Mouse (Mus musculus): ENCODE measurements around the gene Csf2rb. TPM values are rescaled to one million over a fixed set of nuclear protein-coding genes. Genes with fewer than 3 reads are reported as not detected.
"Not testable (repeated sequence)": the region's sequence is repeated elsewhere in the genome, so short reads cannot be mapped to it uniquely, and the experiment has no call there.

The Csf2rb gene
- polyA plus RNA-seq (2012; ENCODE audit: insufficient read depth, low replicate concordance), result 80.6 and 123 TPM in 2 replicates

DNA sequence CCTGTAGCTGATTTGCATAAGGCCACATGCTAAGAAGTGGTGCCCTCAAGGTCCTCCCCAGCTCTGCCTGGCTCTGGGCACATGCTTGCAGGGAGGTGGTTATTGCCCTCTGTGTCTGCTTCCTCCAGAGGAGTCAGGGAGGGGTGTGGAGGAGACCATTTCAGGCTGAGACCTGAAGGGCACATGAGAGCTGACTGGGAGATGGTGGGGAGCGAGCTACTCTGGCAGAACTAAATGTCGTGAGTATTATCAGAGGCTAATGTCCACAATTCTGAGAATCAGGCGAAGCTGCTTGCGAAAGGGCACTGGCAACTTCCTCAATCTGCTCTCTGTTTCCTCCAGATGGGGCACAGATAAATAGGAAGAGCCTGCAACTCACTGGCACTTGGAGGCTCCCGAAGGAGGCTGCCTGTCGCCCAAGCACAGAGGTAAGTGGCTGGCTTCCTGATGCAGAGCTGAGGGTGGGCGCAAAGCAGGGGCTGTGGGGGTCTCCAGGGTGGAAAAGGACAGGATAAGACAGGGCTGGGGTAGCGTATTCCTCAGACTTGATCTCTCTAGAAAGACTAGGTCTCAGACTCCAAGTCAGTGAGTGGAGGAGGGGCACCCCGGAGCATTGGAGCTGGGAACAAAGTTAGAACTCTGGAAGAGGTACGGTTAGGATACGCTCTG is at the start of gene Csf2rb:
Gene Csf2rb (plus strand): TSS at position 82 of the 669 bp plus-strand sequence.
- Histone ChIP-seq H3K27me3 (replicated peaks) (peaks cover 3% of the 10 kb centered on the region), H3K4me1 (peaks cover 77% of the 10 kb centered on the region), H3K4me3 (replicated peaks) (peak within 1 kb of the TSS; percentile 91), H3K36me3 (replicated peaks; ENCODE audit: low read length) (peaks cover 11% of the 10 kb centered on the region), H3K9me3 (no peaks in the 10 kb centered on the region)
- TF ChIP-seq FLI1 (IDR thresholded peaks at IDR 0.05; ENCODE audit: low read length) (no peak), GATA1 (IDR thresholded peaks at IDR 0.05; ENCODE audit: borderline replicate concordance, low read length) (no peak; the same call in 2 of the 3 replicates)

DNA sequence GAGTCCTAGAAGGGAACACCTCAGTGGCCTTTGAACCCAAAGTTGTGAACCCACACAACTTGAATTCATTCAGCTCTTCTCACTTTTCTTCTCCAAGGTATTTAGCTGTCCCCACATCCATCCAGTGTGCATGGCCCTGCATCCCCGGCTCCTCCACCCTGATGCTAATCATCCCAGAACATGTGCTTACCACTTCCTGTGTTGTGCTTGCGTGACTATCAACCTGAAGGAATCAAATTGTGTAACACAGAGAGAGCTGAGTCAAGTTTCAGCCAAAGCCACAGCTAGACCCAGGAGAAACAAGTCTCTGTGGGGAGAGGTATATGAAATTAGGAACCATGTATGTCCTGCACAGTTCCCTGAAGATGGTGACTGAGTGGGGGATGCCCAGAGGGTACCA is 47.2 kb upstream of the Csf2rb start:
- H3K4me3 ChIP-seq (replicated peaks), result no peak overlapping the region
- no peaks in the 10 kb centered on the region for H3K36me3 ChIP-seq (replicated peaks; ENCODE audit: low read length)
- H3K4me1 ChIP-seq, result peaks cover 46% of the 10 kb centered on the region
- peaks cover 42% of the 10 kb centered on the region for H3K27me3 ChIP-seq (replicated peaks)
- TF ChIP-seq FLI1 (IDR thresholded peaks at IDR 0.05; ENCODE audit: low read length) (no peak), GATA1 (IDR thresholded peaks at IDR 0.05; ENCODE audit: borderline replicate concordance, low read length) (no peak)
- no peaks in the 10 kb centered on the region for H3K9me3 ChIP-seq

DNA sequence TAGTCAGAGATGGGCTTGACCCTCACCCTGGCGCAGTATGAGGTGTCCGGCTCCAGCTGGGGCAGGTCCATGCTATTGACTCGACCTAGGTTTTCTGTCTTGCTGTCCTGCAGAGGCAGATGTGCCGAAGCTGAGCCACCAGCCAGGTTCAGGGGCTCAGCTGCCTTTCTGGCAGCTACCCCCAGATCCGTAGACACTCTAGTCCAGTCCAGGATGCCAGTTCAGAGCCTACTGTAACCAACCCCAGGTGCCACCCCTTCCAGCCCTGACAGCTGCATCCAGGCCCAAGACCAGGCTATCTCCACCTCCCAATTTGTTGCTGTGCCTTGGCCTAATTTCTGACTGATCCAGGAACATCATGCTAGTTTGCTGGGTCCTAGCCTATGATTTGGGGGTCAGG is 37.6 kb upstream of the Csf2rb start:
- Histone ChIP-seq H3K27me3 (replicated peaks) (peaks cover 8% of the 10 kb centered on the region), H3K4me3 (replicated peaks) (no peak overlapping the region), H3K9me3 (peaks cover 6% of the 10 kb centered on the region; the same call in 1 of the 2 replicates), H3K4me1 (peaks cover 7% of the 10 kb centered on the region), H3K36me3 (replicated peaks; ENCODE audit: low read length) (peaks cover 50% of the 10 kb centered on the region)
- TF ChIP-seq GATA1 (IDR thresholded peaks at IDR 0.05; ENCODE audit: borderline replicate concordance, low read length), result no peak
- no peak for TF ChIP-seq FLI1 (IDR thresholded peaks at IDR 0.05; ENCODE audit: low read length)

DNA sequence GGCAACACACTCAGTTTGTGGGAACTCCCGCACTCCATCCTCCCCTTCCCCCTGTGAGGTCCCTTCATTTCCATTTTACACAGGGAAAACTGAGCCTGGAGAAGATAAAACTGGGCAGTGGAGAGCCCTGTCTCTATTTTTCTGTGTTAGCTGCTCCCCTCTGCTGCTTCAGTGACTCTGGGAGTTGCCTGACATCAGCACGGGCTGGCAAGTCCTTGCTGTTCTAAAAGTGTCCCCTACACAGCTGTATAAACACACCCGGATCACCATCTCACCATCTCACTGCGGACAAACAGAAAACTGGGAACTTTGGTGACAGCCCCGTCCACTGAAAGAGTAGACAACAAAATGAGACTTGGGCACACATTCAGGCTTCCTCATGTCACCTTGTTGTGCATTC is 35.8 kb upstream of the Csf2rb start:
- Histone ChIP-seq H3K27me3 (replicated peaks) (peaks cover 12% of the 10 kb centered on the region), H3K4me1 (peaks cover 11% of the 10 kb centered on the region), H3K36me3 (replicated peaks; ENCODE audit: low read length) (peaks cover 60% of the 10 kb centered on the region)
- not testable (repeated sequence) for H3K9me3 ChIP-seq; H3K4me3 ChIP-seq (replicated peaks)

DNA sequence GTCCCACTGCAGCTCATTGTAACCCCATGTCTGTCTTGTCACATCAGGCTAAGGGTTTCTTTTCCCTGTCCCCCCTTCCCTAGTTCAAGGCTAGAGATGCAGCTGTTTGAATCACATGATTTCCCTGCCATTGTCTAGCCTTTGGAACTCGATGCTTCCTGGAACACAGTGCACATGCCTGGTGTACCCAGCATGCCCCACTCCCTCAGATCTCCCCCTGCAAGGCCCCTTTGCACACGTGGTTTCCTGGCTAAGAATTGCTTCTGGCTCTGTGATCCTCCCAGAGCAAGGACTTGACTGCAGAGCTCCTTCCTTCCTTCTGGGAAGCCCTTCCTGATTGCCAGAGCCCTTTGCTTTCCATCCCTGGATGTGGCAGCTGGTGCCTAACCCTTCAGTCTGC is 32.3 kb upstream of the Csf2rb start:
- H3K36me3 ChIP-seq (replicated peaks; ENCODE audit: low read length), result peaks cover 59% of the 10 kb centered on the region
- peaks cover 22% of the 10 kb centered on the region for H3K27me3 ChIP-seq (replicated peaks)
- not testable (repeated sequence) for H3K4me3 ChIP-seq (replicated peaks); H3K9me3 ChIP-seq
- peaks cover 12% of the 10 kb centered on the region for H3K4me1 ChIP-seq

DNA sequence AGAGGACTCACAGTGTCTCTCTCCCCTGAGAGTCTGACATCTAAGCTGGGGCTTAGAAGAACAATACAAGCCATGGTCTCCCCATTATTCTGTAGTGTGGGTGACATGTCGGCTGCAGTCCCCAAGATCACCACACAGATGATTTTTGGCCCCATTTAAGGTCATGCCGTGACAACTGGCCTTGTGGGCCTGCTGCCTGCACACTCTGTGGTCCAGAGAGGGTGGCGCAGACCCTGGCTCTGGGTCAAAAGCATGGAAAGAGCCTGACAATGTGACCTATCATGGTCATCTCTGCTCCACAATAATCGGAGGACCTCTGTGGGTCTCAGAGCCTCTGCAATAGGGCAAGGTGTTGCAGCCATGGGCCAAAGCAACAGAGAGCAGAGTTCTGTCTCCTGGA is 31.8 kb upstream of the Csf2rb start:
- Histone ChIP-seq H3K4me3 (replicated peaks) (no peak overlapping the region), H3K36me3 (replicated peaks; ENCODE audit: low read length) (peaks cover 54% of the 10 kb centered on the region), H3K27me3 (replicated peaks) (peaks cover 22% of the 10 kb centered on the region), H3K9me3 (peaks cover 6% of the 10 kb centered on the region; the same call in 1 of the 2 replicates), H3K4me1 (peaks cover 17% of the 10 kb centered on the region)
- TF ChIP-seq FLI1 (IDR thresholded peaks at IDR 0.05; ENCODE audit: low read length), result no peak
- TF ChIP-seq GATA1 (IDR thresholded peaks at IDR 0.05; ENCODE audit: borderline replicate concordance, low read length), result no peak

DNA sequence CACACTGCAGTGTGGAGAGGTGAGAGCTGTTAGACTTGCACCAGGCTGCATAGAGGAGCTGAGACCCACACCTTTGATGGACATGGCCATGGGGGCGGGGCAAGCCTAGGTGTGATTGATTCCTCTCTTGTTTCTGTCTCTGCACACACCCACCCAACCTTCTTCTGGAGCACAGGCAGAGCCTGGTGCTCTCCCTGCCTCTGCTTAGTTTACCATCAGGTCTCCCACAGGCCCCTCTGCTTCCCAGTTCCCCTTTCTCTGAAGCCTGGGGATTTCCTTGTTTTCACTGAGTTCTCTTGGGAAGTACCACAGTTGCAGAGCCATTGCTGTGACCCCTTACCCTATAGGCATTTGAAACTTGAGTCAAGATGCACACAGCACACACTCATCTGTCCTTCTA is 27.0 kb upstream of the Csf2rb start:
- TF ChIP-seq FLI1 (IDR thresholded peaks at IDR 0.05; ENCODE audit: low read length) (no peak), GATA1 (IDR thresholded peaks at IDR 0.05; ENCODE audit: borderline replicate concordance, low read length) (no peak)
- H3K27me3 ChIP-seq (replicated peaks), result peaks cover 23% of the 10 kb centered on the region

DNA sequence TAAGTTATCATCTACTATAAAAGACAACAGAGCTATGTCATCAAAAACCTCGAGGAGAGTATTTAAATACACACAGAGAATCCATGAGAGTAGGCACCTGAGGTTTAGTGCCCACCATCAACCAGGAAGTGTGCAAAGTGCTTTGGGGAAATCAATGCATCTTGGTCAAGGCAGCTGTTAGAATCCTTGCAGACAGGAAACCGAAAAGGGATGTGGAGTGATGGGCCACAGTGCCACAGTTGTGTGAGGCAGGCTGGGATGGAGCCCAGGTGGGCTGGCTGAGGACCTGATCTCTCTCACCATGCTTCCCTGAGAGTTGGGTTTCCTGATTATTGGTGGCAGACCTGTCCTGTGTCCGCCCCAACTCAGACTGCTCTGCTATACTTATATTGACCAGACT is 25.9 kb upstream of the Csf2rb start:
- no peak for TF ChIP-seq FLI1 (IDR thresholded peaks at IDR 0.05; ENCODE audit: low read length)
- no peak for TF ChIP-seq GATA1 (IDR thresholded peaks at IDR 0.05; ENCODE audit: borderline replicate concordance, low read length)
- Histone ChIP-seq H3K9me3 (no peaks in the 10 kb centered on the region), H3K4me1 (peaks cover 34% of the 10 kb centered on the region), H3K27me3 (replicated peaks) (peaks cover 23% of the 10 kb centered on the region), H3K4me3 (replicated peaks) (no peak overlapping the region), H3K36me3 (replicated peaks; ENCODE audit: low read length) (peaks cover 19% of the 10 kb centered on the region)

More for the DNA sequence above, 27.0 kb upstream of the Csf2rb start:
- Histone ChIP-seq H3K4me3 (replicated peaks) (no peak overlapping the region), H3K36me3 (replicated peaks; ENCODE audit: low read length) (peaks cover 28% of the 10 kb centered on the region), H3K4me1 (peaks cover 32% of the 10 kb centered on the region), H3K9me3 (no peaks in the 10 kb centered on the region)

DNA sequence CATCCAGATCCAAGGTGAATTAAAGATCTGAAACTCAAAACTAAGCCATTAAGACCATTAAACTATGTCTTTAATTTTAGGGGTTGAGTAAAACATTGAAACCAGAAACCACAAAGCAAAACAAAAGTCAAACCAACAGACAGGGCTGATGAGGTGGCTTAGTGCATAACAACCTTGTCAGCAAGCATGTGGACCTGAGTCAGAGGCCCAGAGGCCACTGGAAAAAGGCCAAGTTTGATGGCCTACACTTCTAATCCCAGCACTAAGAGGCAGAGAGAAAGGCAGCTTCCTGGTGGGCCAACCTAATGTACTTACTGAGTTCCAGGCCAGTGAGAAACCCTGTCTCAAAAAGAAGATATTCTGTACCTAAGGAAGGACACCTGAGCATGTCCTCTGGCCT is 24.8 kb upstream of the Csf2rb start:
- no peaks in the 10 kb centered on the region for H3K9me3 ChIP-seq
- peaks cover 45% of the 10 kb centered on the region for H3K4me1 ChIP-seq
- peaks cover 24% of the 10 kb centered on the region for H3K27me3 ChIP-seq (replicated peaks)
- H3K4me3 ChIP-seq (replicated peaks), result no peak overlapping the region
- H3K36me3 ChIP-seq (replicated peaks; ENCODE audit: low read length), result peaks cover 19% of the 10 kb centered on the region
- no peak for TF ChIP-seq GATA1 (IDR thresholded peaks at IDR 0.05; ENCODE audit: borderline replicate concordance, low read length)
- TF ChIP-seq FLI1 (IDR thresholded peaks at IDR 0.05; ENCODE audit: low read length), result no peak

DNA sequence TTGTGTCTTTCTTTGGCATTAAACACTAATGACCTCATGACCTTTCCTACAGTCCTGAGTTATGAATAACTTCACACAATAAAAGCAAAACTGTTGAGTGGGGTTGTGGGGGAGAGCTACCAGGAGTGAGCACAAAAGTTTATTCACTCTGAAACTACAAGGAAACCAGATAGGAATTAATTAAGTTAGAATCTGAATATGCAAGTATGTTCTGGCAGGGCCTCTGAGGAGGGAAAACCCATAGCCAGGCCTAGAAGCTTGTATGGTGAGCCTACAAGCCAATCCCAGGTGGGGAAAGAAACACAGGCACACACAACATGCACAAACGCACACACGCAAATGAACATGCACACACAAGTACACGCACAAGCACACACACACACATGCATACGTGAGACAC is 22.8 kb upstream of the Csf2rb start:
- Histone ChIP-seq H3K9me3 (no peaks in the 10 kb centered on the region), H3K4me1 (peaks cover 61% of the 10 kb centered on the region), H3K36me3 (replicated peaks; ENCODE audit: low read length) (peaks cover 4% of the 10 kb centered on the region), H3K4me3 (replicated peaks) (peak overlapping the region; percentile 88), H3K27me3 (replicated peaks) (peaks cover 21% of the 10 kb centered on the region)
- no peak for TF ChIP-seq GATA1 (IDR thresholded peaks at IDR 0.05; ENCODE audit: borderline replicate concordance, low read length)
- no peak for TF ChIP-seq FLI1 (IDR thresholded peaks at IDR 0.05; ENCODE audit: low read length)
